Mouse (Mus musculus) testis, adult 2 months (tissue): ENCODE measurements around the gene Msmo1.

Experiments
- CTCF ChIP-seq: fragments of 200-500 bp; IDR thresholded peaks from 2 replicates; pipeline ENCODE4 v1.5.1; 2012; ENCODE audit warnings: low read depth, mild to moderate bottlenecking, inconsistent platforms, low read length, moderate library complexity; ENCODE audit not compliant: control insufficient read depth, insufficient read depth, insufficient replicate concordance
- POLR2A ChIP-seq: fragments of 200-500 bp; IDR thresholded peaks from 2 replicates; pipeline ENCODE4 v1.6.1; 2012; ENCODE audit warnings: low read depth, mild to moderate bottlenecking, inconsistent platforms, low read length, moderate library complexity; ENCODE audit not compliant: control insufficient read depth

GRCm38 (mm10) chr8:64692651-64693201 is 40.9 kb downstream of the Msmo1 start, which contains the start of gene Cpe:
- TF ChIP-seq CTCF (peak; percentile 52; the same call in 1 of the 2 replicates), POLR2A (no peak)
